19 mouse cellular contexts compared by ENCODE assay signal in the genomic region with DNA sequence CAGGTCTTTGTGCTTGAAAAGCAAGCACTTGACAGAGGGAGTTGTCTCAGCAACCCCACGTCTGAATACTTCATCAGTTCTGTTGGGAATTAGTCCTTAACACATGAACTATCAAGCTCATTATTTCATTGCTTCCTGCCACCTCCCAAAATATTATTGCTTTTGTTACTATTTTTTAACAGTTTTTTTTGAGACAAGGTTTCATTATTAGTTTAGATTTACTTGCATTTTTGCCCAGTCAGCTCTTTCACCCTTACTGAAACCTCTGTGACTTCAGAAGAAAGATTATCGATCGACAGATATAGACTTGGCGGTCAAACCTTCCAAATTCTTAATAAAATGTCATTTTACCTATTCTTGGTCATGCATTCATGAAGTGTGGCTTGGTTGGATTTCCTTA.
"Had no signal": no experiment of that assay in that cellular context is flagged by ENCODE, and none has a peak within 500 bp of the region (broad histone marks: within the 10 kb centered on the region; RNA-seq: fewer than 3 reads in every experiment).

No protein-coding gene starts in this region.

- H3K36me3 ChIP-seq: lung, embryonic 15.5 days; midbrain, embryonic 12.5 days; midbrain, embryonic 15.5 days; neural tube, embryonic 12.5 days had no signal

- ATAC-seq: liver, postnatal 0 days; lung, postnatal 0 days; midbrain, embryonic 15.5 days had no signal

- H3K9me3 ChIP-seq: lung, embryonic 15.5 days; megakaryocyte, embryonic 14.5 days; midbrain, embryonic 12.5 days; midbrain, embryonic 15.5 days; neural tube, embryonic 12.5 days had no signal

- H3K9ac ChIP-seq: liver, postnatal 0 days; lung, embryonic 15.5 days; midbrain, embryonic 12.5 days; midbrain, embryonic 15.5 days; neural tube, embryonic 12.5 days had no signal

- H3K4me3 ChIP-seq: lung, embryonic 15.5 days; megakaryocyte, embryonic 14.5 days; midbrain, embryonic 12.5 days; midbrain, embryonic 15.5 days; neural tube, embryonic 12.5 days had no signal

- H3K4me1 ChIP-seq: midbrain, embryonic 12.5 days; midbrain, embryonic 15.5 days; neural tube, embryonic 12.5 days had no signal

- DNase-seq: liver, postnatal 0 days; lung, adult 2 months; lung, postnatal 14 days; lung, postnatal 36 days; retina, postnatal 1 day; right cerebral cortex, adult 18-20 months; right cerebral cortex, postnatal 25 days; right cerebral cortex, postnatal 4 days; spleen, adult 18-20 months; thymus, adult 18-20 months; thymus, postnatal 14 days; thymus, postnatal 36 days had no signal

- H3K27me3 ChIP-seq: lung, embryonic 15.5 days; midbrain, embryonic 12.5 days; midbrain, embryonic 15.5 days; neural tube, embryonic 12.5 days had no signal

- H3K27ac ChIP-seq: lung, embryonic 15.5 days; macrophage; midbrain, embryonic 12.5 days; midbrain, embryonic 15.5 days; neural tube, embryonic 12.5 days had no signal

- H3K4me2 ChIP-seq: lung, embryonic 15.5 days; midbrain, embryonic 12.5 days; midbrain, embryonic 15.5 days; neural tube, embryonic 12.5 days had no signal
